Mouse (Mus musculus) ES-Bruce4 (cell line): Measurements from ENCODE around the gene Ttn. TPM values are rescaled to one million over a fixed set of nuclear protein-coding genes. Genes with fewer than 3 reads are reported as not detected.

Experiments used
- H3K27ac ChIP-seq: 2 replicates; pipeline ENCODE4 v1.5.1; 2012; ENCODE audit warnings: low read length, inconsistent platforms; ENCODE audit not compliant: insufficient read depth
- H3K27me3 ChIP-seq: 2 replicates; pipeline ENCODE4 v1.6.1; 2012; ENCODE audit warnings: mild to moderate bottlenecking, low read length, inconsistent platforms; ENCODE audit not compliant: control insufficient read depth, poor library complexity, insufficient read depth, severe bottlenecking
- H3K36me3 ChIP-seq: 2 replicates; pipeline ENCODE4 v1.6.1; 2012; ENCODE audit warnings: inconsistent platforms, mild to moderate bottlenecking, low read length, moderate library complexity; ENCODE audit not compliant: control insufficient read depth, poor library complexity, insufficient read depth, severe bottlenecking
- H3K4me1 ChIP-seq: one replicate; pipeline ENCODE4 v1.8.1; 2011; ENCODE audit warnings: low read length; ENCODE audit not compliant: control insufficient read depth, insufficient read depth
- H3K4me3 ChIP-seq: 2 replicates; pipeline ENCODE4 v1.5.1; 2011; ENCODE audit warnings: low read depth, mild to moderate bottlenecking, low read length
- H3K9ac ChIP-seq: 2 replicates; pipeline ENCODE4 v1.6.1; 2012; ENCODE audit warnings: low read depth, mild to moderate bottlenecking, inconsistent platforms; ENCODE audit not compliant: poor library complexity, severe bottlenecking
- H3K9me3 ChIP-seq: replicated peaks from 2 replicates; pipeline ENCODE4 v1.6.1; 2012; ENCODE audit warnings: mild to moderate bottlenecking, low read length, inconsistent platforms; ENCODE audit not compliant: control insufficient read depth, poor library complexity, insufficient read depth, severe bottlenecking
- CTCF ChIP-seq: IDR thresholded peaks from one replicate; pipeline ENCODE4 v1.8.1; 2011; ENCODE audit warnings: low read depth, low read length
- EP300 ChIP-seq: IDR thresholded peaks from 2 replicates; pipeline ENCODE4 v1.6.1; 2011; ENCODE audit warnings: low read depth, low read length; ENCODE audit not compliant: insufficient read depth
- POLR2A ChIP-seq: IDR thresholded peaks from one replicate; pipeline ENCODE4 v1.8.1; 2011; ENCODE audit warnings: low read length; ENCODE audit not compliant: insufficient read depth
- polyA plus RNA-seq: library from polyadenylated mRNA; stranded (reverse); fragments of >200 nt; gene quantifications from 2 replicates; pipeline ENCODE4 v1.2.4, GENCODE M21; 2011; ENCODE audit warnings: low read depth; ENCODE audit not compliant: missing spikeins, insufficient read depth, insufficient read length

The Ttn gene
- polyA plus RNA-seq, 1 experiment, result 0.30 TPM

DNA sequence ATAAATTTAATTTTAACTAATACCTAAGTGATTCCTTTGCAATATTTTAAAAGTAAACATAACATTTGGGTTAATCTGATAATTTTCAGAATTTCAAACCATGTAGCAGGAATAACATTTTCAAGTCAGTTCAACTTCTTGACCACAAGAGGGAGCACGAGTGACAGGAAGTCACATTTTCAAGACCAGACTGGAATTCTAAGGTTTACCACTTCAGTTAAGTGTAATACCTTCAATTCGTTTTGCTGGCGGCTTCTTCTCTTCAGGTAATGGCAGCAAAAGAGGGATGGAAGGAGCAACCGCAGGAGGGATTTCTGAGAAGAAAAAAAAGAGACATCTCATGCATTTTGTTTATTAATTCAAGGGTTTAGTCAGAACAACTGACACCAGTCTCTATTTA is 115.4 kb downstream of the Ttn start:
- H3K27me3 ChIP-seq, result no peaks in the 10 kb centered on the region
- no peaks in the 10 kb centered on the region for H3K9me3 ChIP-seq
- H3K4me3 ChIP-seq, result no peak overlapping the region
- H3K27ac ChIP-seq, result no peak overlapping the region
- H3K36me3 ChIP-seq, result no peaks in the 10 kb centered on the region
- no peak for TF ChIP-seq EP300
- TF ChIP-seq POLR2A, result no peak
- no peak for TF ChIP-seq CTCF
- no peaks in the 10 kb centered on the region for H3K4me1 ChIP-seq
- H3K9ac ChIP-seq, result no peak overlapping the region

DNA sequence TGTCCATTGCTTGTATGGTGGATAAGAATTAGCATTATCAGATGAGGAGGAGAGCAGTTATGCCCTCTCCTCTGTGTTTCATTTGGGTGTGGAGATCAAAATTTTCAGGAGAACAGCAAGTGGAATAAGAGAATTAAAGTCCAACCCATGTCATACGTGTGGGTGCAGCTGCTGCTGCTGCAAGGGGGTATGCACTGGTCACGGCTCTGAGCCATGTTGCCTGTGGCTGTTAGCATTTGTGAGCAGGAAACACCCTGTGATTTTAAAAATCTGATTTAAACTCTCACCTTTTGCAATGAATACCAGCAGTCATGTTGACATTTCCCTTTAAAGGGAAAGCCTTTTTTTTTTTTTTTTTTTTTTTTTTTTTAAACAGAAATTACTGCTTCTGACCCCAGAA is 116.8 kb downstream of the Ttn start:
- Histone ChIP-seq H3K4me3 (no peak overlapping the region), H3K9ac (no peak overlapping the region), H3K36me3 (no peaks in the 10 kb centered on the region), H3K27ac (no peak overlapping the region), H3K27me3 (no peaks in the 10 kb centered on the region), H3K9me3 (no peaks in the 10 kb centered on the region), H3K4me1 (no peaks in the 10 kb centered on the region)
- no peak for TF ChIP-seq CTCF

DNA sequence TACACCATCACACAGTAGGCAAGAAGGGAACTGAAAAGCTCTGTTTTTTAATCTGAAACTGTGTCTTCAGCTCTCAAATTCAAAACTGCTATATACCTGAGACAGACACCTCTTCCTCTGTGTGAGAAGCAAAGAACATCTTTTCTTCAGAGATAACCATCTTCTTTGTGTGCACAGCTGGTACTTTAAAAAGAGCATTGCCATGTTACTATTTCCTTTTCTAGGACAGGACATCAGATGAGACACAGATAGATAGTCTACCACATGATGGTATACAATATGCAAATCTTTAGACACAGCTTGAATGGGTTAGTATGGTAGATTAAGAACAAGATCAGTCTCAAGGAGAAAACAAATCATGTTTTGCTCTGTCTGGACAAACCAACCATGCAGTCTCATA is 121.0 kb downstream of the Ttn start:
- no peaks in the 10 kb centered on the region for H3K9me3 ChIP-seq
- H3K4me1 ChIP-seq, result no peaks in the 10 kb centered on the region
- no peaks in the 10 kb centered on the region for H3K36me3 ChIP-seq
- no peaks in the 10 kb centered on the region for H3K27me3 ChIP-seq
- no peak for TF ChIP-seq POLR2A
- no peak for TF ChIP-seq EP300
- no peak for TF ChIP-seq CTCF
- H3K9ac ChIP-seq, result no peak overlapping the region
- H3K4me3 ChIP-seq, result no peak overlapping the region
- no peak overlapping the region for H3K27ac ChIP-seq

DNA sequence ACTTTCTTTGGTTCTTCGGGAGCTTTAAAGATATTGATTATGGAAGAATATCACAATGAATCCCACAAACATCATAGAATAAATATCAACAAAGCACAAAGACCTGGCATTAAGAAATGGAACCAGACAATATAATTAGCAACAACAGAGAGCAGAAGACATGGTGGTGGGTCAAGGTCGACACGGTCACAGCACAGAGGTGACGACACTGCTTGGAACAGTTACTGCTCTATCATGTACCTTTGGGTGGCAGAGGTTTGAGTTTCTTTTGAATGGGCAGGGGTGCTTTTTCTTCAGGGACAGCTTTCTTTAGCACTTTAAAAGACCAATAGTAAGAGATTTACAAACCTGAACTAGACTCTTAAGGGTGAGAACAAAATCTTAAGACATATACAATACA is 132.3 kb downstream of the Ttn start:
- Histone ChIP-seq H3K27ac (no peak overlapping the region), H3K9ac (no peak overlapping the region), H3K4me1 (no peaks in the 10 kb centered on the region), H3K27me3 (no peaks in the 10 kb centered on the region; the same call in 1 of the 2 replicates), H3K36me3 (no peaks in the 10 kb centered on the region), H3K9me3 (no peaks in the 10 kb centered on the region), H3K4me3 (no peak overlapping the region)
- TF ChIP-seq CTCF (no peak), POLR2A (no peak), EP300 (no peak)

GRCm38 (mm10) chr2:76843162-76843561 is 139.2 kb downstream of the Ttn start:
- Histone ChIP-seq H3K27me3 (no peaks in the 10 kb centered on the region), H3K36me3 (no peaks in the 10 kb centered on the region), H3K9me3 (no peaks in the 10 kb centered on the region), H3K9ac (no peak overlapping the region), H3K27ac (no peak overlapping the region), H3K4me1 (no peaks in the 10 kb centered on the region), H3K4me3 (no peak overlapping the region)
- TF ChIP-seq CTCF (peak; percentile 41), POLR2A (no peak)

DNA sequence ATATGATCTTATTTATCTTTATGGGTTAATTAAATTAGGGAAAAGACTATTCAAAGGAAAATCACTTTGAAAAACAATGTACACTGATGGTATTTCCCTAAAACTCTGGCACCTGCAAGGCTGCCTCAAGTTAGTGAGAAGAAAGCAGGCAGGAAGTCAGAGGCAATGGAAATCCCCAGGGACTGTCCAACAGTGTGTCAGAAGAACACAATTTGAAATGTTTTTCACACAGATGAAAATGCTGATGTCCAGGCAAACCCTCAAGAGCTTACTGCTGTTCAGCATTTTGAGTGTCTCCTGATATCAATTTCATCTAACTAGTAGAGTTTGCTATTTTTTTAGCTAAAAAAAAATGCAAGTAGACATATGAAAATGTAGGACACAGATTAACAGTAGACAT is 161.9 kb downstream of the Ttn start:
- Histone ChIP-seq H3K4me3 (no peak overlapping the region), H3K4me1 (no peaks in the 10 kb centered on the region), H3K9me3 (no peaks in the 10 kb centered on the region), H3K9ac (no peak overlapping the region), H3K27ac (no peak overlapping the region), H3K36me3 (no peaks in the 10 kb centered on the region), H3K27me3 (peaks cover 2% of the 10 kb centered on the region; the same call in 1 of the 2 replicates)
- TF ChIP-seq EP300 (no peak), POLR2A (no peak), CTCF (no peak)
